Mouse (Mus musculus) midbrain, embryonic 16.5 days (tissue): ENCODE data around the gene Tagap1. TPM values are rescaled to one million over a fixed set of nuclear protein-coding genes. Genes with fewer than 3 reads are reported as not detected.
A peak's percentile ranks its signal among the peaks of the same experiment; 100 is the strongest.
"Not testable (repeated sequence)": the region's sequence is repeated elsewhere in the genome, so short reads cannot be mapped to it uniquely, and the experiment has no call there.

Experiments used
- ATAC-seq: fragments of 200-750 bp; cut with Nextera tagmentation; 2 replicates; pipeline ENCODE4 v1.8.0; 2017; ENCODE audit warnings: moderate TSS enrichment
- H3K27ac ChIP-seq: fragments of 300-500 bp; sonication (generic); 2 replicates; pipeline ENCODE4 v1.5.1; 2014; ENCODE audit warnings: mild to moderate bottlenecking, low read length, mixed read lengths
- H3K27me3 ChIP-seq: fragments of 300-500 bp; sonication (generic); 2 replicates; pipeline ENCODE4 v1.6.1; 2014; ENCODE audit warnings: low read depth, low read length, mixed read lengths; ENCODE audit not compliant: control insufficient read depth, insufficient read depth
- H3K36me3 ChIP-seq: fragments of 300-500 bp; sonication (generic); 2 replicates; pipeline ENCODE4 v1.6.1; 2014; ENCODE audit warnings: mild to moderate bottlenecking, low read length, moderate library complexity, mixed read lengths; ENCODE audit not compliant: control insufficient read depth, insufficient read depth
- H3K4me1 ChIP-seq: fragments of 300-500 bp; sonication (generic); 2 replicates; pipeline ENCODE4 v1.6.1; 2014; ENCODE audit warnings: mild to moderate bottlenecking, low read length, mixed read lengths; ENCODE audit not compliant: control insufficient read depth, insufficient read depth
- H3K4me2 ChIP-seq: fragments of 300-500 bp; sonication (generic); 2 replicates; pipeline ENCODE4 v1.6.1; 2014; ENCODE audit warnings: mild to moderate bottlenecking, low read length, mixed read lengths
- H3K4me3 ChIP-seq: fragments of 300-500 bp; sonication (generic); 2 replicates; pipeline ENCODE4 v1.5.1; 2014; ENCODE audit warnings: low read depth, mild to moderate bottlenecking, low read length, moderate library complexity, mixed read lengths
- H3K9ac ChIP-seq: fragments of 300-500 bp; sonication (generic); 2 replicates; pipeline ENCODE4 v1.6.1; 2014; ENCODE audit warnings: low read depth, low read length, mixed read lengths
- H3K9me3 ChIP-seq: fragments of 300-500 bp; sonication (generic); replicated peaks from 2 replicates; pipeline ENCODE4 v1.6.1; 2014; ENCODE audit warnings: mild to moderate bottlenecking, low read length, mixed read lengths; ENCODE audit not compliant: control insufficient read depth, poor library complexity, severe bottlenecking
- WGBS: fragments of 180-500 bp; shearing (Covaris S2); extraction: QIAGEN DNeasy Blood & Tissue Kit; methylation state at CpG from one replicate; pipeline ENCODE4 v1.1.7; 2014; 5-methylcytosine and 5-hydroxymethylcytosine counted together
- polyA plus RNA-seq: library from polyadenylated mRNA; unstranded; fragments of >200 nt; fragmentation: Nextera tagmentation; extraction: Ambion mirVana; gene quantifications from 2 replicates; pipeline ENCODE4 v1.2.1, GENCODE M21; 2015

Tagap1 gene
- polyA plus RNA-seq, 1 experiment from 2014 or later: 56.1 TPM

GRCm38 (mm10) chr17:6967673-6968072, 6.7 kb upstream of the Tagap1 start:
- WGBS: no CpG with 5 or more reads among the region's 1 CpGs
- H3K9me3 ChIP-seq, H3K4me2 ChIP-seq, H3K36me3 ChIP-seq, H3K27ac ChIP-seq, H3K4me1 ChIP-seq, H3K27me3 ChIP-seq, H3K9ac ChIP-seq, ATAC-seq, H3K4me3 ChIP-seq: not testable (repeated sequence)

GRCm38 (mm10) chr17:6965364-6965763, 4.4 kb upstream of the Tagap1 start:
- not testable (repeated sequence) for H3K9me3 ChIP-seq, H3K27ac ChIP-seq, H3K27me3 ChIP-seq, H3K4me2 ChIP-seq, H3K4me1 ChIP-seq, H3K36me3 ChIP-seq, H3K9ac ChIP-seq, H3K4me3 ChIP-seq, ATAC-seq
- 14% methylated on average over 5 of the region's 6 CpGs for WGBS

GRCm38 (mm10) chr17:6962936-6963335, 2.0 kb upstream of the Tagap1 start:
- H3K27ac ChIP-seq, H3K4me3 ChIP-seq, H3K4me2 ChIP-seq, H3K9me3 ChIP-seq, ATAC-seq, H3K4me1 ChIP-seq, H3K9ac ChIP-seq, H3K27me3 ChIP-seq, H3K36me3 ChIP-seq: not testable (repeated sequence)
- 68% methylated on average over 4 of the region's 4 CpGs for WGBS

- WGBS: 85% methylated on average over 3 of the region's 6 CpGs
- not testable (repeated sequence) for H3K27me3 ChIP-seq, H3K4me1 ChIP-seq, H3K27ac ChIP-seq, H3K9me3 ChIP-seq, H3K9ac ChIP-seq, H3K36me3 ChIP-seq, H3K4me3 ChIP-seq, ATAC-seq, H3K4me2 ChIP-seq
Observed at GRCm38 (mm10) chr17:6962339-6962738, 1.4 kb upstream of the Tagap1 start.

GRCm38 (mm10) chr17:6961181-6962000, 435 bp upstream of the Tagap1 start:
- peak; percentile 97 for ATAC-seq
- H3K4me1 ChIP-seq, H3K27me3 ChIP-seq, H3K9ac ChIP-seq, H3K27ac ChIP-seq, H3K9me3 ChIP-seq, H3K36me3 ChIP-seq: not testable (repeated sequence)
- WGBS: 0% methylated on average over 14 of the region's 48 CpGs
- H3K4me3 ChIP-seq: peak overlapping the region; percentile 23; the same call in 1 of the 2 replicates
- peak overlapping the region; percentile 45 for H3K4me2 ChIP-seq

GRCm38 (mm10) chr17:6960349-6960748, 607 bp downstream of the Tagap1 start:
- H3K9me3 ChIP-seq, H3K27ac ChIP-seq, H3K27me3 ChIP-seq, H3K36me3 ChIP-seq, ATAC-seq, H3K4me1 ChIP-seq: not testable (repeated sequence)
- Histone ChIP-seq H3K4me3 (peak overlapping the region; percentile 46), H3K4me2 (peak overlapping the region; percentile 48), H3K9ac (peak overlapping the region; percentile 56; the same call in 1 of the 2 replicates)
- 0% methylated on average over 11 of the region's 12 CpGs for WGBS

- H3K4me3 ChIP-seq: peak overlapping the region; percentile 46
- not testable (repeated sequence) for H3K9ac ChIP-seq, ATAC-seq, H3K4me1 ChIP-seq, H3K9me3 ChIP-seq, H3K27me3 ChIP-seq, H3K27ac ChIP-seq, H3K36me3 ChIP-seq
- peak overlapping the region; percentile 48 for H3K4me2 ChIP-seq
- 66% methylated on average over 4 of the region's 6 CpGs for WGBS
Observed at GRCm38 (mm10) chr17:6959543-6960259, 1.3 kb downstream of the Tagap1 start.

- H3K4me1 ChIP-seq, H3K4me3 ChIP-seq, ATAC-seq, H3K27me3 ChIP-seq, H3K27ac ChIP-seq, H3K9me3 ChIP-seq, H3K9ac ChIP-seq, H3K36me3 ChIP-seq, H3K4me2 ChIP-seq: not testable (repeated sequence)
- WGBS: 87% methylated on average over 5 of the region's 8 CpGs
Observed at GRCm38 (mm10) chr17:6958881-6959280, 2.1 kb downstream of the Tagap1 start.

- 16% methylated on average over 9 of the region's 9 CpGs for WGBS
- ATAC-seq: peak; percentile 33
Observed at GRCm38 (mm10) chr17:6948769-6949228, 12.2 kb downstream of the Tagap1 start.

More at GRCm38 (mm10) chr17:6948769-6949228, 12.2 kb downstream of the Tagap1 start:
- not testable (repeated sequence) for H3K9me3 ChIP-seq, H3K27me3 ChIP-seq, H3K4me1 ChIP-seq, H3K36me3 ChIP-seq
- Histone ChIP-seq H3K27ac (peak overlapping the region; percentile 86), H3K4me3 (peak overlapping the region; percentile 55), H3K4me2 (peak overlapping the region; percentile 61), H3K9ac (peak overlapping the region; percentile 79)
